Mouse (Mus musculus) C2C12 (cell line): ENCODE measurements around the gene Slc2a10. TPM values are rescaled to one million over a fixed set of nuclear protein-coding genes. Genes with fewer than 3 reads are reported as not detected.

Experiments used
- H3K27me3 ChIP-seq: one replicate; pipeline ENCODE4 v1.6.1; 2011; ENCODE audit not compliant: control insufficient read depth, insufficient read depth, insufficient read length
- H3K36me3 ChIP-seq: one replicate; pipeline ENCODE4 v1.6.1; 2011; ENCODE audit not compliant: control insufficient read depth, insufficient read depth
- H3K4me3 ChIP-seq: one replicate; pipeline ENCODE4 v1.5.1; 2011; ENCODE audit warnings: mild to moderate bottlenecking, control low read depth; ENCODE audit not compliant: poor library complexity, insufficient read depth, severe bottlenecking
- H3K79me2 ChIP-seq: one replicate; pipeline ENCODE4 v1.6.1; 2011; ENCODE audit not compliant: control insufficient read depth, insufficient read depth
- H3K79me3 ChIP-seq: one replicate; pipeline ENCODE4 v1.6.1; 2011; ENCODE audit warnings: low read depth, control low read depth
- H3ac ChIP-seq: one replicate; pipeline ENCODE3; 2011; ENCODE audit warnings: low read depth; ENCODE audit not compliant: control insufficient read depth, insufficient read length
- CEBPB ChIP-seq: IDR thresholded peaks from one replicate; pipeline ENCODE4 v1.6.1; 2011; ENCODE audit warnings: low read depth, mild to moderate bottlenecking, control low read depth, moderate library complexity
- CTCF ChIP-seq: IDR thresholded peaks from one replicate; pipeline ENCODE4 v1.5.1; 2011; ENCODE audit not compliant: control insufficient read depth, insufficient read depth, insufficient read length
- FOSL1 ChIP-seq: IDR thresholded peaks from one replicate; pipeline ENCODE4 v1.8.0; 2011; ENCODE audit warnings: mild to moderate bottlenecking, low read length; ENCODE audit not compliant: poor library complexity, insufficient read depth, severe bottlenecking
- MAX ChIP-seq: IDR thresholded peaks from one replicate; pipeline ENCODE4 v1.6.1; 2011; ENCODE audit warnings: mild to moderate bottlenecking, control low read depth
- MYOD1 ChIP-seq: IDR thresholded peaks from one replicate; pipeline ENCODE4 v1.6.1; 2011; ENCODE audit warnings: low read depth; ENCODE audit not compliant: control insufficient read depth, insufficient read length
- MYOG ChIP-seq: IDR thresholded peaks from one replicate; pipeline ENCODE4 v1.6.1; 2011; ENCODE audit not compliant: control insufficient read depth, insufficient read length; ENCODE audit errors: extremely low read depth
- USF1 ChIP-seq: IDR thresholded peaks from one replicate; pipeline ENCODE4 v1.6.1; 2011; ENCODE audit warnings: low read depth, mild to moderate bottlenecking, control low read depth, moderate library complexity
- long read RNA-seq, 2 experiments: library from polyadenylated mRNA; unstranded; transcript quantifications; one replicate each; pipeline ENCODE4 v2.0.0; 2019 to 2020
- polyA plus RNA-seq: library from polyadenylated mRNA; unstranded; fragments of >200 nt; fragmentation: generic; extraction: Trizol; gene quantifications from one replicate; pipeline ENCODE4 v1.2.1, GENCODE M21; 2012; ENCODE audit warnings: missing spikeins

The Slc2a10 gene
- polyA plus RNA-seq = 0.06 TPM
- long read RNA-seq, experiment 1, partial matches to known transcripts = 0 of 2 reads
- long read RNA-seq, experiment 1, other reads (novel, unspliced or antisense) = 0 of 2 reads
- long read RNA-seq, experiment 2, transcript Slc2a10-201 (5 exons, 3,544 nt) = major isoform, 12 of 13 reads
- long read RNA-seq, experiment 2, partial matches to known transcripts = 1 of 13 reads
- long read RNA-seq, experiment 2, other reads (novel, unspliced or antisense) = 0 of 13 reads

DNA sequence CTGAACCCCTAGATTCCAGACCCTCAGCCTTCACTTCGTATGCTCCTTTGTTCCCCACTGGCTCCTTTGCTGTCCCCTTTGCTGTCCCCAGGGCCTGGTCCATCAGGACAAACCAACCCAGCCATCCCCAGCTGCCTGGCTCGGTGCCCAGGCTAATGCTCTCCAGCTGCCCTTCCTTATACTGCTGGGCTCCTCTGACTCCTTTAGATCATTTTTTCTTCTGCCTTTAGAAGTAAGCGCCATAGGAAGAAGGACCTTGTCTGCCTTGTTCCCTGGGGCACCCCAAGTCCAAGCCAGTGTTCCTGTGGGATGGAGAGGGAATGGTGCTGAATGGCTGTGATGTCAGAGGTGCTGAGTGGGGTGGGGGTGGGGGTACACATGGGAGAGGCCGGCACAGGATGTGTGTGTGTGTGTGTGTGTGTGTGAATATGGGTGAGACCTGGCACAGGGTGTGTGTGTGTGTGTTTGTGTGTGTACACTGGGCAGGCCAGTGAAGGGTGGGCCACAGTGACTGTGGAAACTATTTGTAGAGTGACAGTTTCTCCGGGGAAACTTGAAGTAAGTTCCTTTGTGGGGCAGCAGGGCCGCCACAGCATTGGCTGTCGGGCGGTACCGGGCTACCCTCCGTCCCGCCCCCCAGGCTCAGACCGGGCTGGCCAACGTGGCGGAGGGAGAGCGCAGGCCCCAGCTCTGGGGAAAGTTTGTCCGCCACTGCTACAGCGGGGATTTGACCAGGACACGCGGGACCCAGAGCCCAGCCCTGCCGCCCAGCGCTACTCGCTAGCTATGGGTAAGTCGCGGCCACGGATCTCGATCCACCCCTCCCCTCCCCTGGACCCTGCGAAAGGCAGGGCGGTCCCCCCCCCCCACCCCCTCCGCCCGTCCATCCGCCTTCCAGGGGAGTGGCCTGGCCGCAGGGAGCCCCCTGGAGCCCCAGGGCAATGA, at the start of gene Slc2a10:
Slc2a10 (plus strand) TSS at position 529 of the 945 bp plus-strand sequence.
- no peaks in the 10 kb centered on the region for H3K79me2 ChIP-seq
- TF ChIP-seq MYOG (no peak), CEBPB (no peak), MYOD1 (no peak), FOSL1 (no peak), MAX (no peak), CTCF (no peak), USF1 (no peak)
- no peak within 1 kb of the TSS for H3ac ChIP-seq
- H3K4me3 ChIP-seq = no peak within 1 kb of the TSS
- H3K27me3 ChIP-seq = peaks cover 58% of the 10 kb centered on the region
- no peaks in the 10 kb centered on the region for H3K79me3 ChIP-seq
- no peaks in the 10 kb centered on the region for H3K36me3 ChIP-seq

GRCm38 (mm10) chr2:165456710-165457109, 46.9 kb upstream of the Slc2a10 start:
- H3ac ChIP-seq = no peak overlapping the region
- no peaks in the 10 kb centered on the region for H3K79me3 ChIP-seq
- no peaks in the 10 kb centered on the region for H3K36me3 ChIP-seq
- H3K27me3 ChIP-seq = peaks cover 43% of the 10 kb centered on the region
- TF ChIP-seq MYOD1 = no peak
- TF ChIP-seq FOSL1 = no peak
- no peak for TF ChIP-seq CEBPB
- no peak for TF ChIP-seq USF1
- TF ChIP-seq MAX = no peak
- no peak for TF ChIP-seq CTCF
- TF ChIP-seq MYOG = no peak
- H3K4me3 ChIP-seq = no peak overlapping the region
- H3K79me2 ChIP-seq = no peaks in the 10 kb centered on the region

- TF ChIP-seq MYOD1 (no peak), FOSL1 (no peak), USF1 (no peak), CTCF (no peak), MYOG (no peak), MAX (no peak)
- no peaks in the 10 kb centered on the region for H3K79me2 ChIP-seq
- H3ac ChIP-seq = no peak overlapping the region
- H3K36me3 ChIP-seq = no peaks in the 10 kb centered on the region
- H3K27me3 ChIP-seq = peaks cover 53% of the 10 kb centered on the region
- no peaks in the 10 kb centered on the region for H3K79me3 ChIP-seq
- no peak overlapping the region for H3K4me3 ChIP-seq
Observed at GRCm38 (mm10) chr2:165458189-165458588, 45.4 kb upstream of the Slc2a10 start.

- Histone ChIP-seq H3K79me2 (no peaks in the 10 kb centered on the region), H3ac (no peak overlapping the region), H3K4me3 (no peak overlapping the region), H3K79me3 (no peaks in the 10 kb centered on the region), H3K36me3 (no peaks in the 10 kb centered on the region), H3K27me3 (peaks cover 57% of the 10 kb centered on the region)
- TF ChIP-seq USF1 (no peak), FOSL1 (no peak), MAX (no peak), MYOG (no peak), MYOD1 (no peak), CTCF (no peak), CEBPB (no peak)
Observed at GRCm38 (mm10) chr2:165459663-165460062, 43.9 kb upstream of the Slc2a10 start.

- Histone ChIP-seq H3K79me2 (no peaks in the 10 kb centered on the region), H3ac (no peak overlapping the region), H3K36me3 (no peaks in the 10 kb centered on the region), H3K27me3 (peaks cover 87% of the 10 kb centered on the region), H3K79me3 (no peaks in the 10 kb centered on the region), H3K4me3 (no peak overlapping the region)
- TF ChIP-seq FOSL1 = no peak
- TF ChIP-seq MYOD1 = no peak
- no peak for TF ChIP-seq MYOG
- no peak for TF ChIP-seq CEBPB
- TF ChIP-seq MAX = no peak
- no peak for TF ChIP-seq CTCF
- no peak for TF ChIP-seq USF1
Observed at GRCm38 (mm10) chr2:165467824-165468452, 35.6 kb upstream of the Slc2a10 start.
